Mouse (Mus musculus) neural tube, embryonic 11.5 days (tissue): ENCODE measurements around the gene Pigv. TPM values are rescaled to one million over a fixed set of nuclear protein-coding genes. Genes with fewer than 3 reads are reported as not detected.

Source experiments
- ATAC-seq: fragments of 200-750 bp; cut with Nextera tagmentation; 2 replicates; pipeline ENCODE4 v1.8.0; 2017; ENCODE audit warnings: moderate number of reproducible peaks, mild to moderate bottlenecking, moderate TSS enrichment, moderate library complexity; ENCODE audit not compliant: insufficient read depth, low FRiP score, low TSS enrichment
- DNase-seq: peaks from one replicate; pipeline ENCODE4 v3.0.0-alpha.2; 2015; ENCODE audit warnings: low spot score
- H3K27ac ChIP-seq: fragments of 300-500 bp; sonication (generic); 2 replicates; pipeline ENCODE4 v1.5.1; 2014; ENCODE audit warnings: low read depth, mild to moderate bottlenecking, low read length
- H3K27me3 ChIP-seq: fragments of 300-500 bp; sonication (generic); 2 replicates; pipeline ENCODE4 v1.6.1; 2014; ENCODE audit warnings: mild to moderate bottlenecking, low read length, mixed read lengths; ENCODE audit not compliant: control insufficient read depth, insufficient read depth
- H3K36me3 ChIP-seq: fragments of 300-500 bp; sonication (generic); 2 replicates; pipeline ENCODE4 v1.6.1; 2014; ENCODE audit warnings: mild to moderate bottlenecking, low read length, moderate library complexity, mixed read lengths; ENCODE audit not compliant: control insufficient read depth, insufficient read depth
- H3K4me1 ChIP-seq: fragments of 300-500 bp; sonication (generic); 2 replicates; pipeline ENCODE4 v1.6.1; 2014; ENCODE audit warnings: low read length, mixed read lengths; ENCODE audit not compliant: control insufficient read depth, insufficient read depth
- H3K4me2 ChIP-seq: fragments of 300-500 bp; sonication (generic); 2 replicates; pipeline ENCODE4 v1.6.1; 2014; ENCODE audit warnings: low read depth, mild to moderate bottlenecking, moderate library complexity
- H3K4me3 ChIP-seq: fragments of 300-500 bp; sonication (generic); 2 replicates; pipeline ENCODE4 v1.5.1; 2014; ENCODE audit warnings: low read depth, low read length
- H3K9ac ChIP-seq: fragments of 300-500 bp; sonication (generic); 2 replicates; pipeline ENCODE4 v1.6.1; 2014; ENCODE audit warnings: mild to moderate bottlenecking, low read length
- H3K9me3 ChIP-seq: fragments of 300-500 bp; sonication (generic); 2 replicates; pipeline ENCODE4 v1.6.1; 2016; ENCODE audit warnings: low read length; ENCODE audit not compliant: control insufficient read depth
- WGBS: fragments of 180-500 bp; shearing (Covaris S2); extraction: QIAGEN DNeasy Blood & Tissue Kit; methylation state at CpG from one replicate; pipeline ENCODE4 v1.1.7; 2014; 5-methylcytosine and 5-hydroxymethylcytosine counted together
- polyA plus RNA-seq: library from polyadenylated mRNA; unstranded; fragments of >200 nt; fragmentation: Nextera tagmentation; extraction: Ambion mirVana; gene quantifications from 2 replicates; pipeline ENCODE4 v1.2.1, GENCODE M21; 2014

Gene Pigv
- polyA plus RNA-seq, 1 experiment from 2014 or later, result 9.2 TPM

DNA sequence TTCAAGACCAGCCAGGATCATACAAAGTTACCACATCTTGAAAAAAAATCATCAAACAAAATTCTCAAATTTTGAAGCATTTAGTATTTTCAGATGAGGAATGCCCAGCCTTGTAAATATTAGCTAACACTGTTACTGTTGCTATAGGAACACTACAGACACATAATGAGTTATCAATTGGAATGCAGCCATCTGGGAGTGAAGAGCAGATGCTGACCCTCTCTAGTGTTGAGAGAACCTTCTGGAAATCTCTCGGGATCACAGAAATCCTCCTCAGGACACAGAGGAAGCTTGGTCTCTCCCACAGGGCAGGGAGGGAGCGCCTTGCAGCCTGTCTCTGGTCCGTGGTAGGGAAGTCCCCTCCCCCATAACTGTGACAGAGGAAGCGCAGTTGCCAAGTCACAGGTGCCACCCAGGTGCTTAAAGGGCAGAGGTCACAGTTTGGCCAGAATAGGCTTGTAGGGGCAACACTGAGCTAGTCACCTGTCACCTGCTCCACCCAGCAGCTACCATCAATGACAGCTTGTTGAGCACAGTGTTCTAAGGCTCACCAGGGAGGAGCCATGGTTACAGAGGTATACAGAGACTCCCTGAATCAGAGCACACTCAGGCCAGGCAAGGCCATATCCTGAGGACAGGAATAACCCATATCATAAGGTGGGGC lies 52.8 kb downstream of the Pigv start:
- Histone ChIP-seq H3K4me2 (no peak overlapping the region), H3K4me3 (no peak overlapping the region), H3K36me3 (no peaks in the 10 kb centered on the region; the same call in 1 of the 2 replicates), H3K9me3 (no peaks in the 10 kb centered on the region), H3K9ac (no peak overlapping the region), H3K27ac (no peak overlapping the region), H3K4me1 (no peaks in the 10 kb centered on the region), H3K27me3 (no peaks in the 10 kb centered on the region)
- DNase-seq, result no peak
- ATAC-seq, result no peak
- WGBS, result 79% methylated on average over 4 of the region's 4 CpGs

DNA sequence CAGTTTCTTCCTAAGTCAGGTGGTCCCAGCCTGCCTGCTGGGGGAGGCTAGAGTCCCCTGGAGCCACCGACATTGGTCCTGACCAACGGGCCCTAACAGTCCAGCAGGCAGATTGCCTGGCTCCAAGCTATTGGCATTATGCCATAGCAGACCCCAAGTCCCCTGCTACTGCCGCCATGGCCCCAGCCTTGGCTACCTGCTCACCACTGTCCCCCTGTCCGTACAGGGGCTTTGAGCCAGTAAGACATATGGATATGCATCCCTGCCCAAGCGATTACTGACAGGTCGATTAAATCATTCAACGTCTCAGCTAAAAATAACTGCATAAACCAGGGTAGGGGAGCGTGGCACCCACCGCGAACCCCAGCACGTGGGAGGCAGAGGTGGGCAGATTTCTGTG lies 54.5 kb downstream of the Pigv start:
- Histone ChIP-seq H3K4me3 (no peak overlapping the region), H3K9me3 (no peaks in the 10 kb centered on the region), H3K4me2 (no peak overlapping the region), H3K4me1 (no peaks in the 10 kb centered on the region), H3K27ac (no peak overlapping the region), H3K9ac (no peak overlapping the region), H3K36me3 (no peaks in the 10 kb centered on the region; the same call in 1 of the 2 replicates), H3K27me3 (no peaks in the 10 kb centered on the region)
- DNase-seq (no peak), ATAC-seq (no peak)
- 97% methylated on average over 11 of the region's 11 CpGs for WGBS

DNA sequence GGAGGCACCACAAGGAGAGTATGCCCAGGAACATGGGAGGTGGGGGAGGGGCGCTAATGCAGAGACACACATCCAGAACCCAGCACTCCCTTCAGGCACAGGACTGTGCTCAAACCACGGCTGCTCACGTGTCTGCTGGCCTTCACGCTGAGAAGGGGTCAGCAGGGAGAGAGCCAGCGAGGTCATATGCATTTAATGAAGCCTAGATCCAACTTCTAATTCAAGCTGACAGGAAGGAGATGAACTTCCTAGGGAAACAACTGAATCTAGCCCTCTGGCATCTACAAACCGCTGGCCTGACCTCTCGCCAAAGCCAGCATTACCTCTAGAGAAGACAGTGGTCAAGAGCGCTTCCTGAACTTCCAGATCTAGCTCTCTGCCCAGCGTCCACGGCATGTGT lies 57.0 kb downstream of the Pigv start:
- no peak for ATAC-seq
- Histone ChIP-seq H3K9me3 (no peaks in the 10 kb centered on the region), H3K27me3 (no peaks in the 10 kb centered on the region), H3K4me2 (no peak overlapping the region), H3K4me3 (no peak overlapping the region), H3K4me1 (no peaks in the 10 kb centered on the region), H3K27ac (no peak overlapping the region), H3K9ac (no peak overlapping the region), H3K36me3 (peaks cover 8% of the 10 kb centered on the region)
- 83% methylated on average over 10 of the region's 10 CpGs for WGBS
- no peak for DNase-seq

DNA sequence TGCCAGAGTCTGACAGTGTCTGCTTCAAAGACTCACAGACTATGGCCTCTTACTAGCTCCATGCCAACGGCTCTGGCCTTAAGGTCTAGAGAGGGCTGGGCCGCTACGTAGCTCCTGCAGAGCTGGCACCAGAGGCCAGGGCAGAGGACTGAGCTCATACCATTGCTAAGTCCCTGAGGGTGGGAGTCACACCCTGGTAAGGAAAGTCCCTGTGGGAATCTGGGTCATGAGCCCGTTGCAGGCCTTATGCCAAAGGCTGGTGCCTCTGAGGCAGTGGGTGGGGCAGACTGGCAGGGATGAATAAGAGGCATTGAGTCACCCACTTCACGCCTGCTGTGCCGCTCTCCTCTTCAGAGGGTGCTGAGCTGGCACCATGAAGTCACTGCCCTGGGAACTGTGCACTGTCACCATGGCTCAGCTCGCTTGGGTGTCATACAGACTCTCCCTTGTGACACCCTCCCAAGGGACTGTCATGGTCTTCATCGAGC lies 58.1 kb downstream of the Pigv start:
- no peak overlapping the region for H3K27ac ChIP-seq
- no peak for ATAC-seq

DNA sequence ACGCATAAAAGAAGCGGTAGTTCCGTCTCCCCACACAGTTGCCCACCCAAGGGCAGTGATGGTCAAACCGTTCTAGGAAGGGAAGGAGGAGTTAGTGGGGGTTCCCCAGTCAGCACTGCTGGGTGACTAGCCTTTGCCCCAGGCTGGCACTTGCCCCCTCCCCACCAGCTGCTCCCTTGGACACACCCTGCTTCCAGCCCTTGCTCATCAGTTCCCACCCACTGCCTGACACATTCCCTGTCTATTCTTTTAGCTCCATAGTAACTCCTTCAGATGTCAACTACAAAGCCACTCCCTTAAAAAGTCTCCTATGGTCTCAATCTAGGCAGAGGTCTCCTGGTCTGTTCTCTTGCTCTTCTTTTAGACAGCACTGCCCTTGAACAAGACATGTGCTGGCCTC lies 58.6 kb downstream of the Pigv start:
- Histone ChIP-seq H3K36me3 (peaks cover 8% of the 10 kb centered on the region), H3K27ac (no peak overlapping the region), H3K9me3 (no peaks in the 10 kb centered on the region), H3K27me3 (no peaks in the 10 kb centered on the region), H3K9ac (no peak overlapping the region), H3K4me1 (no peaks in the 10 kb centered on the region), H3K4me3 (no peak overlapping the region), H3K4me2 (no peak overlapping the region)
- no peak for ATAC-seq
- DNase-seq, result no peak
- WGBS, result 83% methylated on average over 4 of the region's 4 CpGs

More for the DNA sequence above, 58.1 kb downstream of the Pigv start:
- H3K4me1 ChIP-seq, result no peaks in the 10 kb centered on the region
- no peak for DNase-seq
- no peaks in the 10 kb centered on the region for H3K27me3 ChIP-seq
- no peak overlapping the region for H3K4me3 ChIP-seq
- no peak overlapping the region for H3K9ac ChIP-seq
- 90% methylated on average over 8 of the region's 8 CpGs for WGBS
- H3K4me2 ChIP-seq, result no peak overlapping the region
- no peaks in the 10 kb centered on the region for H3K9me3 ChIP-seq
- H3K36me3 ChIP-seq, result peaks cover 8% of the 10 kb centered on the region

DNA sequence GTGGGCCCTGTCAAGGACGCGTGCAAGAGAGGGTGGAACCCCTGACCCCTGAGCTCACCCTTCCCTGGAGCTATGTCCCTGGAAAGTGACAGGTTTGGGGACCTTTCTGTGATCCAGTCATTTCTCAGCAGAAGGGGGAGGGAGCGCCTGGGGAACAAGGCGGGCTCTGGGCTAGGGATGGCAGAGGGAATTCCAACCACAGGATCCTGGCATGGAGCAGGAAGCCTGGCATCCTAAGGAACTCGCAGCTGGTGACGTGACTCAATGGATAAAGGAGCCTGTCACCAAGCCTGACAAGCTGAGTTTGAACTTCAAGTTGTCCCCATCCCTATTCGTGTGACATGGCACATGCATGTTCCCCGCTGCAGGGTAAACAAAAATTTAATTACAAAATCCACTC lies 59.4 kb downstream of the Pigv start:
- 94% methylated on average over 8 of the region's 8 CpGs for WGBS
- no peaks in the 10 kb centered on the region for H3K27me3 ChIP-seq
- no peak for ATAC-seq
- H3K36me3 ChIP-seq, result peaks cover 11% of the 10 kb centered on the region
- no peak for DNase-seq
- no peak overlapping the region for H3K9ac ChIP-seq
- H3K4me3 ChIP-seq, result no peak overlapping the region
- H3K4me2 ChIP-seq, result no peak overlapping the region
- no peak overlapping the region for H3K27ac ChIP-seq
- no peaks in the 10 kb centered on the region for H3K4me1 ChIP-seq
- no peaks in the 10 kb centered on the region for H3K9me3 ChIP-seq

DNA sequence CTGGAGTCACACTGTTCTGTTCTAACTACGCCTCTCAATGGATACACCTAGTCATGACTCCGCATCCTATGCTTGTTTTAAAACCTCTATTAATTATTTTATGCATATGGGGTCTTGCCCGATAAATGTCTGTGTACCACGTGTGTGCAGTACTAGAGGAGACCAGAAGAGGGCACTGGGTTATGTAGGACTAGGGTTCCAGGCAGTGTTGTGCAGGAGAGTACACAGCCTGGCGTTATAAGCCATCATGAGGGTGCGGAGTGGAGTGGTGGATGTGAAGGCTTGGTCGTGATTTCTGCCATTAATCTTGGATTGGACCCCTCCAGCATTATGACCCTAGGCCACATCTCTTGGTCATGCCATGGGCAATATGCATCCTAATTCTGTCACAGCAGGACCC lies 60.0 kb downstream of the Pigv start:
- Histone ChIP-seq H3K4me2 (no peak overlapping the region), H3K9ac (no peak overlapping the region), H3K4me1 (no peaks in the 10 kb centered on the region), H3K4me3 (no peak overlapping the region), H3K27me3 (no peaks in the 10 kb centered on the region), H3K9me3 (no peaks in the 10 kb centered on the region), H3K36me3 (peaks cover 11% of the 10 kb centered on the region), H3K27ac (no peak overlapping the region)
- WGBS, result 93% methylated on average over 7 of the region's 7 CpGs
- DNase-seq (no peak), ATAC-seq (no peak)

DNA sequence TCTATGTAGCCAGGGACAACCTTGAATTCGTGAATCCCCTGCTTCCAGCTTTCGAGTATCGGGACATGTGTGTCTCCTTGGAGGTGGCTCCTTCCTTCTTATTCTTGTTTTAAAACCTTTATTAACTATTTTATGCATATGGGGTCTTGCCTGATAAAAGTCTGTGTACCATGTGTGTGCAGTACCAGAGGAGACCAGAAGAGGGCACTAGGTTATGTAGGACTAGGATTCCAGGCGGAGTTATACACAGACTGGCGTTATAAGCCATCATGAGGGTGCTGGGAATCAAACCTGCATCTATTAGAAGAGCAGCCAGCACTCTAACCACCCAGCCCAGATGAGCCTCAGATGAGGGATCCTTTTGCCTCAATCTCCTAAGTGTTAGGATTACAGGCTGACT lies 60.6 kb downstream of the Pigv start:
- ATAC-seq (no peak), DNase-seq (no peak)
- Histone ChIP-seq H3K9ac (no peak overlapping the region), H3K27me3 (no peaks in the 10 kb centered on the region), H3K4me1 (no peaks in the 10 kb centered on the region), H3K36me3 (peaks cover 11% of the 10 kb centered on the region), H3K4me3 (no peak overlapping the region), H3K27ac (no peak overlapping the region), H3K9me3 (no peaks in the 10 kb centered on the region), H3K4me2 (no peak overlapping the region)
- WGBS, result 96% methylated on average over 5 of the region's 5 CpGs
